Mouse (Mus musculus): ENCODE results near the gene Six1.
"Not testable (repeated sequence)": the region's sequence is repeated elsewhere in the genome, so short reads cannot be mapped to it uniquely, and the experiment has no call there.

DNA sequence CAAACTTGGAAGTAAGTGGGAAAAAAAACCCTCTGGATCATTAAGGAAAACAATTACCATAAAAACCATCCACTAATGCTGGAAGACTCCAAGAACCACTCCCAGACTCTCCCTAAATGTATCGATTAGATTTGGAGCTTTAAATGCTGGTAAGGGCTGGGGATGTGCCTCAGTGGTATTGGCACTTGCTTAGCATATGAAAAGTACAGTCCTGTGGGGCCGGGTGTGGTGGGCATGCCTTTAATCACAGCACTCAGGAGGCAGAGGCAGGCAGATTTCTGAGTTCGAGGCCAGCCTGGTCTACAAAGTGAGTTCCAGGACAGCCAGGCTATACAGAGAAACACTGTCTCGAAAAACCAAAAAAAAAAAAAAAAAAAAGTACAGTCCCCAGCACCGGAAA lies 42.5 kb upstream of the Six1 start:
- TF ChIP-seq CTCF (IDR thresholded peaks at IDR 0.05); EP300 (IDR thresholded peaks at IDR 0.05; ENCODE audit: insufficient read depth, low read depth, low read length); POLR2A (IDR thresholded peaks at IDR 0.05; ENCODE audit: insufficient read depth, low read depth, low read length): not testable (repeated sequence)
